ENCODE assay signal across 8 mouse cellular contexts in genomic region chr10:127042468-127043115, GRCm38 (mm10). TPM values are rescaled to one million over a fixed set of nuclear protein-coding genes. Genes with fewer than 3 reads are reported as not detected.
DNase-seq lines count a peak whose midpoint lies in the region; ATAC-seq lines count a peak whose summit lies in the region.

No protein-coding gene starts in this region.

- peaks cover 11% of the 10 kb centered on the region for H3K4me1 ChIP-seq in kidney, embryonic 14.5 days (ENCODE audit: control insufficient read depth, insufficient read depth, low read length)
- peaks cover 6% of the 10 kb centered on the region for H3K4me1 ChIP-seq in hindbrain, embryonic 14.5 days (replicated peaks; ENCODE audit: control insufficient read depth, insufficient read depth, low read length)
- H3K4me1 ChIP-seq in midbrain, embryonic 14.5 days (ENCODE audit: control insufficient read depth, insufficient read depth, low read length): peaks cover 3% of the 10 kb centered on the region; the same call in 1 of the 2 replicates

- DNase-seq in kidney, postnatal 4 days: no peak
- peak; percentile 71 for DNase-seq in NIH3T3 (ENCODE audit: low read depth)
- no peak for DNase-seq in hindbrain, embryonic 14.5 days (ENCODE audit: low spot score)
- DNase-seq in midbrain, embryonic 14.5 days: no peak
- no peak for DNase-seq in left cerebral cortex, adult 11 months (ENCODE audit: low spot score)
- no peak for DNase-seq in left cerebral cortex, adult 9 months (ENCODE audit: low spot score in 2 of 2)
- no peak for DNase-seq in right cerebral cortex, postnatal 4 days

- peak overlapping the region; percentile 73 for H3K27ac ChIP-seq in kidney, embryonic 14.5 days (ENCODE audit: low read depth, low read length)
- H3K27ac ChIP-seq in hindbrain, embryonic 14.5 days: no peak overlapping the region
- H3K27ac ChIP-seq in midbrain, embryonic 14.5 days (replicated peaks; ENCODE audit: low read depth, low read length): no peak overlapping the region

- 19% methylated on average over 5 of the region's 5 CpGs for WGBS in kidney, embryonic 14.5 days
- WGBS in hindbrain, embryonic 14.5 days: 18% methylated on average over 5 of the region's 5 CpGs
- WGBS in midbrain, embryonic 14.5 days: 18% methylated on average over 5 of the region's 5 CpGs

- peak overlapping the region; percentile 85 for H3K4me2 ChIP-seq in kidney, embryonic 14.5 days (replicated peaks; ENCODE audit: low read depth, low read length)
- H3K4me2 ChIP-seq in hindbrain, embryonic 14.5 days (replicated peaks): peak overlapping the region; percentile 98
- H3K4me2 ChIP-seq in midbrain, embryonic 14.5 days (ENCODE audit: low read length): peak overlapping the region; percentile 77

- peaks cover 5% of the 10 kb centered on the region for H3K27me3 ChIP-seq in kidney, embryonic 14.5 days (ENCODE audit: control insufficient read depth, insufficient read depth, low read length)
- peaks cover 14% of the 10 kb centered on the region for H3K27me3 ChIP-seq in hindbrain, embryonic 14.5 days (ENCODE audit: control insufficient read depth, insufficient read depth, low read length)
- peaks cover 1% of the 10 kb centered on the region for H3K27me3 ChIP-seq in midbrain, embryonic 14.5 days (ENCODE audit: control insufficient read depth, insufficient read depth, low read length)

- H3K9me3 ChIP-seq in kidney, embryonic 14.5 days (ENCODE audit: control insufficient read depth, low read length): no peaks in the 10 kb centered on the region
- H3K9me3 ChIP-seq in hindbrain, embryonic 14.5 days (ENCODE audit: control insufficient read depth, low read length): no peaks in the 10 kb centered on the region
- no peaks in the 10 kb centered on the region for H3K9me3 ChIP-seq in midbrain, embryonic 14.5 days (ENCODE audit: control insufficient read depth, low read length)

- peak overlapping the region; percentile 77 for H3K9ac ChIP-seq in kidney, embryonic 14.5 days (ENCODE audit: low read depth, low read length)
- H3K9ac ChIP-seq in hindbrain, embryonic 14.5 days: peak overlapping the region; percentile 82
- peak overlapping the region; percentile 24; the same call in 1 of the 2 replicates for H3K9ac ChIP-seq in midbrain, embryonic 14.5 days (replicated peaks; ENCODE audit: low read length)

- no peak for ATAC-seq in kidney, embryonic 14.5 days (ENCODE audit: low FRiP score, low TSS enrichment)
- no peak for ATAC-seq in hindbrain, embryonic 14.5 days (ENCODE audit: low FRiP score)
- no peak for ATAC-seq in midbrain, embryonic 14.5 days (ENCODE audit: low FRiP score, low TSS enrichment)

- H3K4me3 ChIP-seq in kidney, embryonic 14.5 days (ENCODE audit: low read length): peak overlapping the region; percentile 85
- peak overlapping the region; percentile 63 for H3K4me3 ChIP-seq in hindbrain, embryonic 14.5 days (replicated peaks; ENCODE audit: low read length)
- peak overlapping the region; percentile 65 for H3K4me3 ChIP-seq in midbrain, embryonic 14.5 days (replicated peaks; ENCODE audit: low read depth, low read length)

- peaks cover 16% of the 10 kb centered on the region for H3K36me3 ChIP-seq in kidney, embryonic 14.5 days (ENCODE audit: control insufficient read depth, insufficient read depth, low read length)
- peaks cover 6% of the 10 kb centered on the region; the same call in 1 of the 2 replicates for H3K36me3 ChIP-seq in hindbrain, embryonic 14.5 days (replicated peaks; ENCODE audit: control insufficient read depth, insufficient read depth)
- no peaks in the 10 kb centered on the region for H3K36me3 ChIP-seq in midbrain, embryonic 14.5 days (ENCODE audit: control insufficient read depth, insufficient read depth, low read length)

RNA-seq across cellular contexts. Expression of gene Eef1akmt3, which starts 1.3 kb away (rescaled TPM):
- polyA plus RNA-seq in kidney, embryonic 14.5 days (2014; fragmentation: Nextera tagmentation; extraction: Ambion mirVana): 0.39 and 0.89 TPM in 2 replicates
- 0.13 and 0.25 TPM in 2 replicates for polyA plus RNA-seq in hindbrain, embryonic 14.5 days (2014; fragmentation: Nextera tagmentation; extraction: Ambion mirVana)
- polyA plus RNA-seq in midbrain, embryonic 14.5 days (2014; fragmentation: Nextera tagmentation; extraction: Ambion mirVana): 0.08 and 0.22 TPM in 2 replicates

RNA-seq across cellular contexts. Expression of gene Mettl1, which starts 1.4 kb away (rescaled TPM):
- 69.5 and 78.1 TPM in 2 replicates for polyA plus RNA-seq in kidney, embryonic 14.5 days (2014; fragmentation: Nextera tagmentation; extraction: Ambion mirVana)
- polyA plus RNA-seq in hindbrain, embryonic 14.5 days (2014; fragmentation: Nextera tagmentation; extraction: Ambion mirVana): 19.5 and 22.1 TPM in 2 replicates
- polyA plus RNA-seq in midbrain, embryonic 14.5 days (2014; fragmentation: Nextera tagmentation; extraction: Ambion mirVana): 17.4 and 20.8 TPM in 2 replicates

RNA-seq across cellular contexts. Expression of gene Cyp27b1, which starts 5.5 kb away (rescaled TPM):
- 0.36 and 0.41 TPM in 2 replicates for polyA plus RNA-seq in kidney, embryonic 14.5 days (2014; fragmentation: Nextera tagmentation; extraction: Ambion mirVana)
- 0.08 TPM in 1 of 2 replicates, not detected in the other for polyA plus RNA-seq in hindbrain, embryonic 14.5 days (2014; fragmentation: Nextera tagmentation; extraction: Ambion mirVana)
- not detected in 2 replicates for polyA plus RNA-seq in midbrain, embryonic 14.5 days (2014; fragmentation: Nextera tagmentation; extraction: Ambion mirVana)

RNA-seq across cellular contexts. Expression of gene Tsfm, which starts 12.0 kb away (rescaled TPM):
- polyA plus RNA-seq in kidney, embryonic 14.5 days (2014; fragmentation: Nextera tagmentation; extraction: Ambion mirVana): 90.5 and 98.2 TPM in 2 replicates
- polyA plus RNA-seq in hindbrain, embryonic 14.5 days (2014; fragmentation: Nextera tagmentation; extraction: Ambion mirVana): 59.1 and 65.0 TPM in 2 replicates
- 56.0 and 64.9 TPM in 2 replicates for polyA plus RNA-seq in midbrain, embryonic 14.5 days (2014; fragmentation: Nextera tagmentation; extraction: Ambion mirVana)

RNA-seq across cellular contexts. Expression of gene March9, which starts 17.4 kb away (rescaled TPM):
- polyA plus RNA-seq in kidney, embryonic 14.5 days (2014; fragmentation: Nextera tagmentation; extraction: Ambion mirVana): 1.5 and 2.6 TPM in 2 replicates
- 12.0 and 12.9 TPM in 2 replicates for polyA plus RNA-seq in hindbrain, embryonic 14.5 days (2014; fragmentation: Nextera tagmentation; extraction: Ambion mirVana)
- 11.8 and 17.4 TPM in 2 replicates for polyA plus RNA-seq in midbrain, embryonic 14.5 days (2014; fragmentation: Nextera tagmentation; extraction: Ambion mirVana)

Comparison
In these comparisons a context has a peak if more than half of its experiments do, and no peak if none do; other contexts are left out.
1. H3K9ac ChIP-seq: peak in every context shown above with its lines; median percentile 82 in hindbrain, embryonic 14.5 days; 77 in kidney, embryonic 14.5 days; 24 in midbrain, embryonic 14.5 days.